Mouse (Mus musculus) hematopoietic stem cell, adult 5-6 weeks (primary cell): Measurements from ENCODE around the gene Mrpl18. TPM values are rescaled to one million over a fixed set of nuclear protein-coding genes. Genes with fewer than 3 reads are reported as not detected.

ENCODE experiments used
- ATAC-seq, 2 experiments: fragments of 125-278 bp in 1 of 2; replicated peaks in 1 of 2; 2 replicates each; pipeline ENCODE4 v1.8.0; 2016 to 2017; ENCODE audit warnings: inconsistent platforms in 2 of 2, mild to moderate bottlenecking in 2 of 2, moderate number of reproducible peaks in 2 of 2, low read depth in 1 of 2, moderate TSS enrichment in 1 of 2; ENCODE audit not compliant: low FRiP score in 2 of 2, poor library complexity in 2 of 2, severe bottlenecking in 2 of 2, insufficient read depth in 1 of 2, low TSS enrichment in 1 of 2
- total RNA-seq: library from RNA; stranded (forward); fragments of 172-1452, 232-1000 nt; gene quantifications from 2 replicates; pipeline ENCODE4 v1.2.3, GENCODE M21; 2017

Gene Mrpl18
- total RNA-seq, 1 experiment from 2014 or later, result 167 TPM

DNA sequence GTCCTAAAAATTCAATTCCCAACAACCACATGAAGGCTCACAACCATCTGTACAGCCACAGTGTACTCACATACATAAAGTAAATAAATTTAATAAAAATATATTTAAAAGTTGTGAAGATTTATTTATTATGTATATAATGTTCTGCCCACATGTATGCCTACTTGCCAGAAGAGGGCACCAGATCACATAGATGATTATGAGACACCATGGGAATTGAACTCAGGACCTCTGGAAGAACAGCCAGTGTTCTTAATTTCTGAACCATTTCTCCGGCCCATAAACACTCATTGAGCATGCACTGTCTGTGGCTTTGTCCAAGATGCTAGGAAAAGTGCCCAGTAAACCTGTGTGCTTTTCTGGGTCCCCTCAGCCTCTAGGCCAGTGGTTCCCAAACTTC lies 34.9 kb downstream of the Mrpl18 start:
- ATAC-seq, result no peak

DNA sequence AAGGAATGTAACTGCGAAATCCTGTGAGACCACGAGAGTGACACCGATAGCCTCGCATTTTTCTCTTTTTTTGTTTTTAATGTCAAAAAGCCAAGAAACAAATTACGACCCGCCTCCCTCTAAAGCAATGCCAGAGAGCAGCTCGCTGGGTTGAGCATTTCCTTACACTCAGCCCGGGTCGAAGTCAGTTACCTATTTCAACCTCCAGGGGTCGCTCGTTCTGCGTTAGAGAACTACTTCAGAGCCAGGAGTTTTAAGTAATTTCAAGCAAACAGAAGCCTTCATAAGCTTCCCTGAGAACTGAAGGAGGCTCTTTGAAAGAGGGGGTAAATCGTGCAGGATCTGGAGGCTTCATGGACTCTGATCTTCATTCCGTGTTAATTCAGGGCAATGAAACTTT lies 36.0 kb downstream of the Mrpl18 start:
- ATAC-seq, result peak; percentile 79 to 84

DNA sequence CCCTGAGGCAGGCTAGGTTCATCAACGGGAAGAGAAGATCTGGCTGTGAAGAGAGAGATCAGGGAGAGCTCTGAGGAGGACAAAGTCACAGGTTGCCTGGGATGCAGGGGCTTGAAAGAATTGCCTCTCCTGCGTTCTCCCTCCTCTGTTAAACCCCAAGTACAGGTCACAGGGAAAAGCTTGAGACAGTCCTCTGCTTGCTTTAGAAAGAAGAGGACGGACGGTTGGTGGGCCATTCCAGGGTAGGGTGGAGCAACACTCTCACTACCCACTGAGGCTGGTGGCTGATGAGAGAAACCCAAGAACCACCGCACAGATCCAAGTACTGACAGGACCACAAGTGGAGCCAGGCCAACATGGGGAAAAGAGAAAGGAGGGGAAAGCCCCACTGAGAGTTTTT lies 40.4 kb downstream of the Mrpl18 start, which contains the start of gene Mrgprh:
TSS of gene Mrgprh (plus strand) at position 301 of the 400 bp plus-strand sequence.
- no peak for ATAC-seq

DNA sequence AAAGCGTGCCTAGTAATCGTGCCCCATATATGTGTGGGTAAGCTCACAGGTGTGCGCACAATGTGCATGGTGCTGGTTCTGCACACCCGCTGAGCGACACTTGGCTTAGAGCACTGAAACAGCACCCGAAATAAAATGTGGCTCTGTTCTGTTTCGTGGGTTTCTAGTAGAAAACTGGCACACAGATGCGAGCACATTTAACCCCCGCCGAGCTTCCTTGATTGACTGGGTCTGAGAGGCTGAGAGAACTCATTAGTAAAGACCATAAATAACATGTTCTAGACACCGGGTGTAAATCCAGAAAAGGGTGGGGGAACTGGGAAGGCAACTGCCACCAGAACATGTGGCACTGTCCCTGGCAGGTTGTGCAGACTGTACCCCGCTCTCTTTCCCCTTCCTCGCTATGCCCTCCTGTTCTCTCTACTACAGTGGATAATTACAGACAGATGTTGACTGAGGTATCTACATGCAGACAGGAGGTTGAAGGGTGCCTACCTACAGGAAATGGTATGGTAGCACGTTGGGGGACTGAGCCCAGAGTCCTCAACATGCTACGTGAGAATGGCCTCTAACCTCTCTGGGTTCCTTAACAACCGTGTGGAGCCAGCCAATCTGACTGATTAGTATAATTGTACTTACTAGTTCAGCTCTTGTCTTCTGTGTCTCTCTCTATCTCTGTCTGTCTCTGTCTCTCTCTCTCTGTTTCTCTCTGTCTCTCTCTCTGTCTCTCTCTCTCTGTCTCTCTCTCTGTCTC lies 43.7 kb downstream of the Mrpl18 start:
- peak; percentile 33 to 38; a peak in 1 of 4 replicates for ATAC-seq

DNA sequence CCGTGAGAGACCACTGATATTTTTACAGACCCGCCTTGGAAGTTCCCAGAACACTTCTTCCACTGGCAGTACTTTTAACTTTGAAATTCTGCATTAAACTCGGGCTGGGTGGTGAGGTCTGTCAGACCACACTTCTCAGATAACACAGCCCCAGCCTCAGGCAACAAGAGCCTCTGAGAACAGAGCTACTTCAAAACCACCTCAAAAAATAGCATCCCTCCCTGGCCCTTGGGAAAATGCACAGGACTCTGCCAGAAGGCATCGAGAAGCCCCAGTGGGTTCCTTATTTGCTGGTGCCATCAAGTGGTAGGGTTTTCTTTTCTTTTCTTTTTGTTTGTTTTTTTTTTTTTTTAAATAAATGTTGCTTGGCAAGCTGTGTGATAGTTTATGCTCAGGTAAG lies 47.5 kb downstream of the Mrpl18 start:
- no peak for ATAC-seq

DNA sequence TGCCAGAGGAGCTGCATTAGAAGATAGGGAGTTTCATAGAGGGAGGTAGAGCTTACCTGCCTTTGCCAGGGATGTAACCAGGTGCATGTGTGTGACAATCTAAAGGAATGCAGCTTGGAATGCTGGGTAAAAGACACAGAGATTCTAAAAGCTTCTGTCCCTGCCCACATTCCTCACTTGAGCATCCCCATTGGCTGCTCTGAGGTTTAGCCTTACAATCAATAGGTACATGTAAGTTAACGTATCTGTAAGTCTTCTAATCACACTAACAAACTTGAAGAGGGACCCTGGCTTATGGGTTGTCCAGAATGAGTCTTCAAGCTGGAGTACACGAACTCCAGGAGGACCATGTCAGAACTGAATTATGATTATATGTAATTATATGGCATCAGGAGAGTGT lies 48.1 kb downstream of the Mrpl18 start, which contains the start of gene Mas1:
TSS of gene Mas1 (minus strand) at position 101 of the 400 bp plus-strand sequence.
- ATAC-seq, result no peak

DNA sequence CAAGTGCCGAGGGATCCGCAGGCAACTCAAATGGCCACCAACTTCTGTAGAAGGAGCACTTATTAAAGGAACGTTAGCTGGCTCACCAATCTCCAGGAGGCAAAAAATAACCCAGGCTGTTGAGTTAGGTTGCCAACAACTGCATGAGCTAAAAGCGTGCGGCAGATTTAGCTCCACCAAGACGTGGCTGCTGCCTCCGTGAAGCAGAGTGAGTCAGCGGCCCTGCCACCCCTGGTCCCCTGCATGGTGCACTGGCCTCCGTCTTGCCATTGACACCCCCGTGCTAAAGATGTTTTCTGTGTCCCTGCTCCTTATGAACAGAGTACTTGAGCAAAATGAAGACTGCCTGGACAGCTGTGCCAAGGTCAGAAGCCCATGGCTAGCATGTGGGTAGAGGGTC lies 49.3 kb downstream of the Mrpl18 start:
- ATAC-seq, result no peak

DNA sequence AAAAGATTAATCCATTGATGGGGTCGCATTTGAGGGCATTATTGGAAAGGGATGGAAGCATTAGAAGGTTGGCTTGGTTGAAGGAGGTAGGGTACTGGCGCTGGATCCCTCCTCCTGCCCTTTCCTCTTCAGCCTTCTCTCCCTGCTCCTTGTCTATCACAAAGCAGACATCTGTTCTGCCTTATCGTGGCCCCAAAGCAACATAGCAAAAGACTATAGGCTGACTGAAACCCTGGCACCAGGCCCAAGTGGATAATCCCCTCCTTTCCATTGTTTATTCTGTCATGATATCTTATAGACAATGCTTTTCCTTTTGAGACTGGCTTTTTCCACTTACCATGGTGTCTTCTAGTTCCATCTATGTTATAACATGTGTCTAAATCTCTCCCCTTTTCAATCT lies 50.7 kb downstream of the Mrpl18 start:
- ATAC-seq, result no peak

DNA sequence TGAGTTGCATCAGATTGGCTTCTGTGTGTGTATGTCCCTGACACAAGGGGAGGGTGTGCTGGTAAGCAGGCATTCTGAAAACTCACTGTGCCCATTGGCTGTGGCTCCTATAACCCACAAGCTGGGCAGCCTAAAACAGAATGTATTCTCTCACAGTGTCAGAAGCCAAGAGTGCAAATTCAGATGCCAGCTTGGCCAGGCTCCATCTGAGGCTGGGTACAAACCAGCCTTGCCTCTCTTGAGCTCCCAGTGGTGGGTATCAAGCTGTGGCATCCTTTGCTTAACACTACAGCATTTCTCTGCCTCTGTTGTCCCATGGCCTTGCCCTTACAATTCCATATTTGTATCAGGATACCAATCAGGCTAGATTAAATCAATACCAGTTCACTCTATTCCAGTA lies 52.0 kb downstream of the Mrpl18 start:
- ATAC-seq, result no peak

Other genes with a start within 250 kb of the Mrpl18 start
- gene Slc22a1, start 240.5 kb downstream of the Mrpl18 start, total RNA-seq, result not detected in 2 replicates
- 17.5 and 24.6 TPM in 2 replicates for gene Igf2r, start 146.7 kb downstream of the Mrpl18 start, total RNA-seq
- gene Mas1, start 48.2 kb downstream of the Mrpl18 start, total RNA-seq, result not detected in 2 replicates
- not detected in 2 replicates for gene Mrgprh, start 40.3 kb downstream of the Mrpl18 start, total RNA-seq
- gene Pnldc1, start 6.1 kb downstream of the Mrpl18 start, total RNA-seq, result not detected in 2 replicates
- gene Tcp1, start 644 bp downstream of the Mrpl18 start, total RNA-seq, result 769 and 1,091 TPM in 2 replicates
- 0.44 and 1.3 TPM in 2 replicates for gene Acat3, start 24.3 kb upstream of the Mrpl18 start, total RNA-seq
- gene Acat2, start 44.4 kb upstream of the Mrpl18 start, total RNA-seq, result 16.2 and 19.1 TPM in 2 replicates
- gene Wtap, start 77.8 kb upstream of the Mrpl18 start, total RNA-seq, result 271 and 460 TPM in 2 replicates
- gene Sod2, start 90.5 kb upstream of the Mrpl18 start, total RNA-seq, result 54.6 and 73.5 TPM in 2 replicates
- gene Gpr31b, start 136.0 kb upstream of the Mrpl18 start, total RNA-seq, result not detected in 2 replicates
- not detected in 2 replicates for gene Tcp10b, start 144.8 kb upstream of the Mrpl18 start, total RNA-seq
- gene Unc93a, start 215.5 kb upstream of the Mrpl18 start, total RNA-seq, result not detected in 2 replicates